ENCODE assay signal across 8 mouse cellular contexts in the genomic region with DNA sequence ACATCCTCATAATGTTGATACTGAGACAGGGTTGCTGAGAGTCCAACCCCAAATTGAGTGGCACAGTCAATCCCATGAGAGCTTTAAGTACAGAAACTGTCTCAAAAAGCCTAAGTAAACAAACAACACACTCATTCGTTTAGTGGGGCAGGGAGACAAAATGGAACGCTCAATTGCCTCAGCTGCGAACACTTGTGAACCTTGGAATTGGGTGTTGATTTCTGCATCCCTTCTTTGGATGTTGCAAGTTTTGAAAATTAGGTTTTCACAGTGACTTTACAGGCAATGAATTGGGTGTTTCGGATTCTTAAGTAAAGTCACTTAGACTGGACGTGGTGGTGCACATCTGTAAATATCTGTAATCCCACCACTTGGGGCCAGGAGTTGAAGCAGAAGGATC. TPM values are rescaled to one million over a fixed set of nuclear protein-coding genes. Genes with fewer than 3 reads are reported as not detected.
DNase-seq lines count a peak whose midpoint lies in the region; ATAC-seq and TF ChIP-seq lines count a peak whose summit lies in the region.

No protein-coding gene starts in this region.

- H3K4me3 ChIP-seq in lung, embryonic 14.5 days (ENCODE audit: low read depth, low read length), result peak overlapping the region; percentile 86
- peak overlapping the region; percentile 88 for H3K4me3 ChIP-seq in forebrain, embryonic 11.5 days (ENCODE audit: low read depth, low read length)
- H3K4me3 ChIP-seq in limb, embryonic 12.5 days (replicated peaks), result peak overlapping the region; percentile 82
- H3K4me3 ChIP-seq in neural tube, embryonic 15.5 days (replicated peaks), result peak overlapping the region; percentile 68

- H3K9me3 ChIP-seq in lung, embryonic 14.5 days (ENCODE audit: low read depth, low read length), result no peaks in the 10 kb centered on the region
- no peaks in the 10 kb centered on the region for H3K9me3 ChIP-seq in forebrain, embryonic 11.5 days (ENCODE audit: control insufficient read depth, low read length)
- no peaks in the 10 kb centered on the region for H3K9me3 ChIP-seq in limb, embryonic 12.5 days
- H3K9me3 ChIP-seq in neural tube, embryonic 15.5 days (replicated peaks), result no peaks in the 10 kb centered on the region

- intact Hi-C loops in left cerebral cortex, postnatal 36 days (cut with DNase I), result loop anchor here (5.0 kb wide), 1 partner anchor 36 kb away; no protein-coding TSS in a partner anchor

- H3K4me1 ChIP-seq in lung, embryonic 14.5 days (ENCODE audit: insufficient read depth), result peaks cover 10% of the 10 kb centered on the region
- H3K4me1 ChIP-seq in forebrain, embryonic 11.5 days (replicated peaks; ENCODE audit: control insufficient read depth, insufficient read depth, low read length), result peaks cover 6% of the 10 kb centered on the region; the same call in 1 of the 2 replicates
- H3K4me1 ChIP-seq in limb, embryonic 12.5 days (replicated peaks), result peaks cover 18% of the 10 kb centered on the region
- peaks cover 30% of the 10 kb centered on the region for H3K4me1 ChIP-seq in neural tube, embryonic 15.5 days

- WGBS in lung, embryonic 14.5 days, result 22% methylated on average over 5 of the region's 5 CpGs
- WGBS in forebrain, embryonic 11.5 days, result 44% methylated on average over 5 of the region's 5 CpGs
- 35% methylated on average over 5 of the region's 5 CpGs for WGBS in limb, embryonic 12.5 days
- 32% methylated on average over 5 of the region's 5 CpGs for WGBS in neural tube, embryonic 15.5 days

- ATAC-seq in lung, embryonic 14.5 days (ENCODE audit: insufficient read depth), result no peak
- ATAC-seq in forebrain, embryonic 11.5 days (replicated peaks; ENCODE audit: low FRiP score), result no peak
- no peak for ATAC-seq in limb, embryonic 12.5 days (ENCODE audit: insufficient number of reproducible peaks, insufficient read depth, low FRiP score, low TSS enrichment, low read depth)
- no peak for ATAC-seq in neural tube, embryonic 15.5 days (ENCODE audit: low FRiP score)
- ATAC-seq in CD4-positive, CD25-positive, alpha-beta regulatory T cell, adult 4 months, result no peak

- peak overlapping the region; percentile 90 for H3K4me2 ChIP-seq in lung, embryonic 14.5 days
- peak overlapping the region; percentile 56 for H3K4me2 ChIP-seq in forebrain, embryonic 11.5 days (ENCODE audit: low read depth, low read length, severe bottlenecking)
- peak overlapping the region; percentile 62 for H3K4me2 ChIP-seq in limb, embryonic 12.5 days
- peak overlapping the region; percentile 63 for H3K4me2 ChIP-seq in neural tube, embryonic 15.5 days

- no peak for TF ChIP-seq CTCF in lung, embryonic 14.5 days (IDR thresholded peaks at IDR 0.05; ENCODE audit: low read depth)

- H3K36me3 ChIP-seq in lung, embryonic 14.5 days (ENCODE audit: insufficient read depth), result no peaks in the 10 kb centered on the region
- no peaks in the 10 kb centered on the region for H3K36me3 ChIP-seq in forebrain, embryonic 11.5 days (ENCODE audit: control insufficient read depth, insufficient read depth, low read length)
- H3K36me3 ChIP-seq in limb, embryonic 12.5 days, result no peaks in the 10 kb centered on the region
- H3K36me3 ChIP-seq in neural tube, embryonic 15.5 days, result no peaks in the 10 kb centered on the region

- H3K27me3 ChIP-seq in lung, embryonic 14.5 days (ENCODE audit: insufficient read depth, low read length), result no peaks in the 10 kb centered on the region
- H3K27me3 ChIP-seq in forebrain, embryonic 11.5 days (ENCODE audit: control insufficient read depth, insufficient read depth, low read length), result no peaks in the 10 kb centered on the region
- no peaks in the 10 kb centered on the region for H3K27me3 ChIP-seq in limb, embryonic 12.5 days
- no peaks in the 10 kb centered on the region for H3K27me3 ChIP-seq in neural tube, embryonic 15.5 days (replicated peaks)

- peak overlapping the region; percentile 97 for H3K9ac ChIP-seq in lung, embryonic 14.5 days
- peak overlapping the region; percentile 93; the same call in 1 of the 2 replicates for H3K9ac ChIP-seq in forebrain, embryonic 11.5 days (ENCODE audit: low read length)
- no peak overlapping the region for H3K9ac ChIP-seq in limb, embryonic 12.5 days (replicated peaks)
- H3K9ac ChIP-seq in neural tube, embryonic 15.5 days (replicated peaks), result 0 out of 2 replicates have a peak overlapping the region, but pooled peaks have one; percentile 26

- DNase-seq in lung, embryonic 14.5 days, result peak; percentile 44
- DNase-seq in lung, postnatal 14 days, result no peak
- no peak for DNase-seq in forebrain, embryonic 11.5 days (ENCODE audit: low spot score)
- DNase-seq in left cerebral cortex, postnatal 36 days (ENCODE audit: low spot score in 2 of 2), result no peak
- no peak for DNase-seq in cerebellum, adult 11 months

- H3K27ac ChIP-seq in lung, embryonic 14.5 days (ENCODE audit: low read depth), result peak overlapping the region; percentile 100
- no peak overlapping the region for H3K27ac ChIP-seq in forebrain, embryonic 11.5 days (ENCODE audit: low read depth, low read length)
- peak overlapping the region; percentile 99 for H3K27ac ChIP-seq in limb, embryonic 12.5 days
- H3K27ac ChIP-seq in neural tube, embryonic 15.5 days (replicated peaks), result peak overlapping the region; percentile 99

RNA-seq across cellular contexts. Expression of gene Elk4, which starts 0.7 kb away (rescaled TPM):
- 35.7 and 41.3 TPM in 2 replicates for polyA plus RNA-seq in lung, embryonic 14.5 days (2014; fragmentation: Nextera tagmentation; extraction: Ambion mirVana)
- 19.8 and 20.3 TPM in 2 replicates for polyA plus RNA-seq in forebrain, embryonic 11.5 days (2014; fragmentation: Nextera tagmentation; extraction: Ambion mirVana)
- polyA plus RNA-seq in limb, embryonic 12.5 days (2016; fragmentation: Nextera tagmentation; extraction: Ambion mirVana), result 18.1 and 19.6 TPM in 2 replicates
- 8.0 and 15.4 TPM in 2 replicates for polyA plus RNA-seq in neural tube, embryonic 15.5 days (2015; fragmentation: Nextera tagmentation; extraction: Ambion mirVana)
- 10 to 100 TPM; 58.2 to 68.3 TPM for polyA plus RNA-seq in CD4-positive, CD25-positive, alpha-beta regulatory T cell, adult 4 months (2017; shearing (Covaris generic))
- total RNA-seq in left cerebral cortex, postnatal 36 days (2021), result 10 to 100 TPM; 48.7 to 54.6 TPM

RNA-seq across cellular contexts. Expression of gene Slc45a3, which starts 44.0 kb away (rescaled TPM):
- polyA plus RNA-seq in lung, embryonic 14.5 days (2014; fragmentation: Nextera tagmentation; extraction: Ambion mirVana), result 1.8 and 2.2 TPM in 2 replicates
- polyA plus RNA-seq in forebrain, embryonic 11.5 days (2014; fragmentation: Nextera tagmentation; extraction: Ambion mirVana), result 8.4 and 9.4 TPM in 2 replicates
- polyA plus RNA-seq in limb, embryonic 12.5 days (2016; fragmentation: Nextera tagmentation; extraction: Ambion mirVana), result 2.2 and 3.0 TPM in 2 replicates
- polyA plus RNA-seq in neural tube, embryonic 15.5 days (2015; fragmentation: Nextera tagmentation; extraction: Ambion mirVana), result 2.0 and 3.0 TPM in 2 replicates
- under 1 TPM; 0.26 to 0.49 TPM for polyA plus RNA-seq in CD4-positive, CD25-positive, alpha-beta regulatory T cell, adult 4 months (2017; shearing (Covaris generic))
- total RNA-seq in left cerebral cortex, postnatal 36 days (2021), result 1 to 10 TPM; 1.0 to 1.4 TPM
